Mouse (Mus musculus) lung, adult 2 months (tissue): ENCODE measurements around the gene Lrba. TPM values are rescaled to one million over a fixed set of nuclear protein-coding genes. Genes with fewer than 3 reads are reported as not detected.

Source experiments
- DNase-seq: peaks from one replicate; pipeline ENCODE4 v3.0.0; 2022
- H3K4me1 ChIP-seq: fragments of 200-500 bp; 2 replicates; pipeline ENCODE4 v1.6.1; 2011; ENCODE audit warnings: low read length; ENCODE audit not compliant: control insufficient read depth, insufficient read depth
- H3K4me3 ChIP-seq: fragments of 200-500 bp; replicated peaks from 2 replicates; pipeline ENCODE3; 2011; ENCODE audit warnings: low read depth, mild to moderate bottlenecking, control low read depth, low read length; ENCODE audit errors: extremely low read depth
- CTCF ChIP-seq: fragments of 200-500 bp; IDR thresholded peaks from 2 replicates; pipeline ENCODE4 v1.5.1; 2011; ENCODE audit warnings: mild to moderate bottlenecking, low read length, control low read depth; ENCODE audit not compliant: insufficient read depth
- POLR2A ChIP-seq: fragments of 200-500 bp; IDR thresholded peaks from 2 replicates; pipeline ENCODE4 v1.6.1; 2011; ENCODE audit warnings: low read depth, mild to moderate bottlenecking, control low read depth, low read length, borderline replicate concordance; ENCODE audit errors: extremely low read depth
- WGBS: fragments of 180-500 bp; shearing (Covaris S2); methylation state at CpG from one replicate; pipeline ENCODE4 v1.1.7; 2018; 5-methylcytosine and 5-hydroxymethylcytosine counted together
- polyA plus RNA-seq: library from polyadenylated mRNA; depleted of rRNA; stranded (reverse); fragments of >200 nt; gene quantifications from 2 replicates; pipeline ENCODE4 v1.2.3, GENCODE M21; 2012

Lrba gene
- polyA plus RNA-seq, 1 experiment, result 13.5 TPM

- H3K4me1 ChIP-seq, result no peaks in the 10 kb centered on the region
- H3K4me3 ChIP-seq, result no peak overlapping the region
- TF ChIP-seq CTCF, result no peak
- TF ChIP-seq POLR2A, result no peak
- 73% methylated on average over 11 of the region's 11 CpGs for WGBS
- DNase-seq, result no peak
Observed at GRCm38 (mm10) chr3:86539555-86540168, 315.2 kb downstream of the Lrba start.

- no peak overlapping the region for H3K4me3 ChIP-seq
- DNase-seq, result no peak
- H3K4me1 ChIP-seq, result no peaks in the 10 kb centered on the region; the same call in none of the 2 replicates
- WGBS, result 86% methylated on average over 4 of the region's 4 CpGs
- TF ChIP-seq CTCF, result no peak
Observed at GRCm38 (mm10) chr3:86541074-86541614, 316.7 kb downstream of the Lrba start.

- peaks cover 4% of the 10 kb centered on the region for H3K4me1 ChIP-seq
- TF ChIP-seq CTCF (no peak), POLR2A (no peak)
- WGBS, result 95% methylated on average over 1 of the region's 1 CpGs
- no peak for DNase-seq
- H3K4me3 ChIP-seq, result no peak overlapping the region
Observed at GRCm38 (mm10) chr3:86541863-86542397, 317.4 kb downstream of the Lrba start.

GRCm38 (mm10) chr3:86544785-86545184, 320.3 kb downstream of the Lrba start:
- 89% methylated on average over 3 of the region's 3 CpGs for WGBS
- peaks cover 6% of the 10 kb centered on the region for H3K4me1 ChIP-seq
- no peak for DNase-seq
- TF ChIP-seq POLR2A (no peak), CTCF (no peak)
- no peak overlapping the region for H3K4me3 ChIP-seq

GRCm38 (mm10) chr3:86545945-86546344, 321.5 kb downstream of the Lrba start:
- no peak overlapping the region for H3K4me3 ChIP-seq
- 67% methylated on average over 5 of the region's 5 CpGs for WGBS
- no peak for DNase-seq
- TF ChIP-seq CTCF, result no peak
- TF ChIP-seq POLR2A, result no peak
- H3K4me1 ChIP-seq, result peaks cover 6% of the 10 kb centered on the region

GRCm38 (mm10) chr3:86546471-86547250, 322.2 kb downstream of the Lrba start:
- DNase-seq, result peak; percentile 33
- Histone ChIP-seq H3K4me3 (peak overlapping the region; percentile 5), H3K4me1 (peaks cover 6% of the 10 kb centered on the region)
- TF ChIP-seq CTCF (no peak), POLR2A (no peak)
- WGBS, result 12% methylated on average over 45 of the region's 45 CpGs

- TF ChIP-seq POLR2A (no peak), CTCF (no peak)
- 26% methylated on average over 42 of the region's 42 CpGs for WGBS
- DNase-seq, result no peak
- no peak overlapping the region for H3K4me3 ChIP-seq
- H3K4me1 ChIP-seq, result peaks cover 6% of the 10 kb centered on the region
Observed at GRCm38 (mm10) chr3:86547251-86547791, 322.8 kb downstream of the Lrba start.

GRCm38 (mm10) chr3:86548091-86549015, 323.9 kb downstream of the Lrba start, which contains the start of gene Mab21l2:
Gene Mab21l2, minus strand, starts transcription at chr3:86548629.
- TF ChIP-seq CTCF, result no peak
- TF ChIP-seq POLR2A, result no peak
- WGBS, result 30% methylated on average over 25 of the region's 25 CpGs
- Histone ChIP-seq H3K4me3 (no peak within 1 kb of the TSS), H3K4me1 (peaks cover 6% of the 10 kb centered on the region)
- DNase-seq, result no peak
